In genomic region chr13:99263159-99263783, GRCm38 (mm10) we compare ENCODE assay signal across 21 mouse cellular contexts.
"Had no signal": no experiment of that assay in that cellular context is flagged by ENCODE, and none has a peak within 500 bp of the region (broad histone marks: within the 10 kb centered on the region; RNA-seq: fewer than 3 reads in every experiment).

No protein-coding gene starts in this region.

- H3K27me3 ChIP-seq: lung, embryonic 15.5 days; neural tube, embryonic 13.5 days; neural tube, embryonic 15.5 days; stomach, embryonic 15.5 days had no signal

- H3K27ac ChIP-seq: liver, embryonic 12.5 days; liver, embryonic 14.5 days; lung, embryonic 15.5 days; midbrain, embryonic 10.5 days; neural tube, embryonic 13.5 days; neural tube, embryonic 15.5 days; stomach, embryonic 15.5 days; stomach, postnatal 0 days had no signal

- ATAC-seq: liver, embryonic 12.5 days; lung, postnatal 0 days; midbrain, embryonic 16.5 days had no signal

- H3K4me3 ChIP-seq: liver, embryonic 12.5 days; lung, embryonic 15.5 days; midbrain, embryonic 10.5 days; myocyte; neural tube, embryonic 13.5 days; neural tube, embryonic 15.5 days; stomach, embryonic 15.5 days had no signal

- H3K9ac ChIP-seq: liver, embryonic 12.5 days; liver, embryonic 14.5 days; lung, embryonic 15.5 days; neural tube, embryonic 13.5 days; neural tube, embryonic 15.5 days; stomach, embryonic 15.5 days had no signal

- H3K36me3 ChIP-seq: liver, embryonic 12.5 days; lung, embryonic 15.5 days; midbrain, embryonic 10.5 days; neural tube, embryonic 13.5 days; neural tube, embryonic 15.5 days; stomach, embryonic 15.5 days had no signal

- H3K9me3 ChIP-seq: liver, embryonic 12.5 days; lung, embryonic 15.5 days; midbrain, embryonic 10.5 days; neural tube, embryonic 13.5 days; neural tube, embryonic 15.5 days; stomach, embryonic 15.5 days had no signal

- H3K4me2 ChIP-seq: liver, embryonic 12.5 days; lung, embryonic 15.5 days; neural tube, embryonic 13.5 days; neural tube, embryonic 15.5 days; stomach, embryonic 15.5 days had no signal

- H3K4me1 ChIP-seq: liver, embryonic 12.5 days; lung, embryonic 15.5 days; midbrain, embryonic 10.5 days; neural tube, embryonic 13.5 days; neural tube, embryonic 15.5 days; stomach, embryonic 15.5 days had no signal

- DNase-seq: lung, adult 18-20 months; lung, postnatal 4 days; retina, postnatal 1 day; right cerebral cortex, adult 18-20 months; right cerebral cortex, postnatal 25 days; right cerebral cortex, postnatal 4 days; spleen, adult 18-20 months; thymus, adult 2 months; thymus, postnatal 25 days; thymus, postnatal 4 days had no signal
